Mouse (Mus musculus) limb, embryonic 12.5 days (tissue): ENCODE measurements around the gene Amfr. TPM values are rescaled to one million over a fixed set of nuclear protein-coding genes. Genes with fewer than 3 reads are reported as not detected.

Source experiments
- ATAC-seq: fragments of 200-750 bp; cut with Nextera tagmentation; 2 replicates; pipeline ENCODE4 v1.8.0; 2017; ENCODE audit warnings: low read depth, moderate TSS enrichment; ENCODE audit not compliant: insufficient number of reproducible peaks, insufficient read depth, low FRiP score, low TSS enrichment
- H3K27ac ChIP-seq: fragments of 300-500 bp; sonication (generic); 2 replicates; pipeline ENCODE4 v1.5.1; 2016; ENCODE audit warnings: mild to moderate bottlenecking, moderate library complexity
- H3K27me3 ChIP-seq: fragments of 300-500 bp; sonication (generic); 2 replicates; pipeline ENCODE4 v1.6.1; 2016; ENCODE audit warnings: mild to moderate bottlenecking, moderate library complexity
- H3K36me3 ChIP-seq: fragments of 300-500 bp; sonication (generic); 2 replicates; pipeline ENCODE4 v1.6.1; 2016; ENCODE audit warnings: mild to moderate bottlenecking, moderate library complexity
- H3K4me1 ChIP-seq: fragments of 300-500 bp; sonication (generic); replicated peaks from 2 replicates; pipeline ENCODE4 v1.6.1; 2016
- H3K4me2 ChIP-seq: fragments of 300-500 bp; sonication (generic); 2 replicates; pipeline ENCODE4 v1.6.1; 2016; ENCODE audit warnings: mild to moderate bottlenecking, moderate library complexity
- H3K4me3 ChIP-seq: fragments of 300-500 bp; sonication (generic); replicated peaks from 2 replicates; pipeline ENCODE4 v1.5.1; 2016; ENCODE audit warnings: mild to moderate bottlenecking
- H3K9ac ChIP-seq: fragments of 300-500 bp; sonication (generic); replicated peaks from 2 replicates; pipeline ENCODE4 v1.6.1; 2016; ENCODE audit warnings: mild to moderate bottlenecking, moderate library complexity
- H3K9me3 ChIP-seq: fragments of 300-500 bp; sonication (generic); 2 replicates; pipeline ENCODE4 v1.6.1; 2016; ENCODE audit warnings: mild to moderate bottlenecking, moderate library complexity
- WGBS: fragments of 180-500 bp; shearing (Covaris S2); methylation state at CpG from one replicate; pipeline ENCODE4 v1.1.7; 2016; 5-methylcytosine and 5-hydroxymethylcytosine counted together
- polyA plus RNA-seq: library from polyadenylated mRNA; unstranded; fragments of >200 nt; fragmentation: Nextera tagmentation; extraction: Ambion mirVana; gene quantifications from 2 replicates; pipeline ENCODE4 v1.2.1, GENCODE M21; 2016

Gene Amfr
- polyA plus RNA-seq, 1 experiment from 2014 or later = 48.1 TPM

DNA sequence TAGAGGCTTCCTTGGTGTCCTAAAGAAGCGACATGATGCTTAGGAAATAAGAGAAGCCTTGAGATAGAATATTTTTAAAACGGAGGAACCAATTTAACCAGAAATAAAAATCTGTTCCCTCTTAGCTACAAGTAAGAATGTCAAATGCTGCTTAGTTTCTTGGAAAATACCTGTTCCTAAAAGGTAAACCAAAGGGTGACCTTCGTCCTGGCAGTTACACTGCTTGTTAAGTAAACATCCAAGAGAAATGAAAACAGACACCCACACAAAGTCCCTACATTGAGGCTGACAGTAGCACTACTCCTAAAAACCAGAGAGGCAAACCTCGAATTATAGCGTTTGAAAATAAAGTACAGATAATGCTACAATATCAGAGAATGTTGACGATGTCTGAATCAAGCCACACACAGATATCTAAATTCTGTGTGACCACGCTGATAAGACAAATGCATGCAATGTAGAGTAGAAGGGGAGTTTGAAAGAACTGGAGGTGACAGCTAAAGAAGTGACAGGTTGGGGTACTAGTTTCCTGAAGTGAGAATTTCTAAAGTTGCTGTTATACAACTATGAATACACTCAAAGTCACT lies 477 bp upstream of the Amfr start:
- H3K27ac ChIP-seq = peak overlapping the region; percentile 95; the same call in 1 of the 2 replicates
- H3K27me3 ChIP-seq = no peaks in the 10 kb centered on the region
- H3K4me1 ChIP-seq = peaks cover 24% of the 10 kb centered on the region
- peak overlapping the region; percentile 96 for H3K9ac ChIP-seq
- ATAC-seq = no peak
- no peaks in the 10 kb centered on the region for H3K9me3 ChIP-seq
- peaks cover under 1% of the 10 kb centered on the region; the same call in 1 of the 2 replicates for H3K36me3 ChIP-seq
- 40% methylated on average over 7 of the region's 7 CpGs for WGBS
- H3K4me3 ChIP-seq = peak overlapping the region; percentile 94
- peak overlapping the region; percentile 85 for H3K4me2 ChIP-seq

DNA sequence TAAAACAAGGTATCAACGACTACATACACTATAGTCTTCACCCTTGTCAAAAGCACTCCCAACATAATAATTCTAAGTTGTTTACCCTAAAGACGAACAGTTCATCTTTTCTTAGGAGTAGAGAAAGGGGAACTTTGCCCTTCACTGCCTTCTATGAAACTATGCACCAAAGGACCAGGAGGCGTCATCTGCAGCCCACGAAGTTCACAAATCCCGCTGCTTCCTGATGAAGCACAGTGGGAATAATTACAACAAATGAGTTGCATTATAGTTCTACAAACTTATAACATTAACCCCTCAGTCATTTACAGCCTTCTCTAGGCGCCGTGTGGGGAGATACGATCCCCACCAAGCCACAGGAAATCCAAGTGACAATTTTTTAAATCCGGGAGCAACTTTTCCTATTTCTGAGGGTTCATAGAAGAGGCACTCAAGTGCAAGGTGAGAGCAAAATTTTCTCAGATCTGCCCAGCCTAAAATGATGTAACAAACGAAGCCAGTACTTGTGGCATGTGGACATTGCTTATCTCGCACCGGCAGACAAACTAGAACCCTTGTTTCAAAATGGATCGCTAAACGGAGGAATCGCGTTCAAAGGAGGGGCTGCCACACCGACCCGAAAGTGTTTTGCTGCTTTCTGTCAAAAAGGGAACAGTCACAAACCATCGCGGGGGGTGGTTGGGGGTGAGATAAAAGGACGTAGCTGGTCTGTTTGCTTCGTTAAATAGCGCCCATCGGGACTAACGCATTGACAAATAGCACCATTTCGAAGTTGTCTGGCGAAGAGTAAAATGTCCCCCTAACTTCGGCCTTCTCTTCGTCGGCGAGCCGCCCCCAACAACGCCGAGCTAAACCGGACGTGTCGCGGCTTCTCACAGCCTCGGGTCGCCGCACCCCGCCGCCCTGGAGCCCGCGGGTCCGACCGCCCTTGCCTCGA lies 1.3 kb downstream of the Amfr start:
- Histone ChIP-seq H3K4me3 (peak overlapping the region; percentile 94), H3K4me1 (peaks cover 24% of the 10 kb centered on the region), H3K4me2 (peak overlapping the region; percentile 85), H3K9me3 (no peaks in the 10 kb centered on the region), H3K9ac (peak overlapping the region; percentile 96), H3K27me3 (no peaks in the 10 kb centered on the region), H3K27ac (peak overlapping the region; percentile 95), H3K36me3 (no peaks in the 10 kb centered on the region; the same call in 1 of the 2 replicates)
- WGBS = 3% methylated on average over 48 of the region's 48 CpGs
- no peak for ATAC-seq

- H3K9me3 ChIP-seq = no peaks in the 10 kb centered on the region
- peaks cover 2% of the 10 kb centered on the region; the same call in 1 of the 2 replicates for H3K36me3 ChIP-seq
- ATAC-seq = no peak
- no peak overlapping the region for H3K4me3 ChIP-seq
- peaks cover 24% of the 10 kb centered on the region for H3K4me1 ChIP-seq
- 76% methylated on average over 2 of the region's 2 CpGs for WGBS
- no peak overlapping the region for H3K9ac ChIP-seq
- no peak overlapping the region for H3K27ac ChIP-seq
- H3K27me3 ChIP-seq = no peaks in the 10 kb centered on the region
- H3K4me2 ChIP-seq = peak overlapping the region; percentile 85
These were observed 2.4 kb downstream of the Amfr start for GRCm38 (mm10) chr8:94010101-94010705.

DNA sequence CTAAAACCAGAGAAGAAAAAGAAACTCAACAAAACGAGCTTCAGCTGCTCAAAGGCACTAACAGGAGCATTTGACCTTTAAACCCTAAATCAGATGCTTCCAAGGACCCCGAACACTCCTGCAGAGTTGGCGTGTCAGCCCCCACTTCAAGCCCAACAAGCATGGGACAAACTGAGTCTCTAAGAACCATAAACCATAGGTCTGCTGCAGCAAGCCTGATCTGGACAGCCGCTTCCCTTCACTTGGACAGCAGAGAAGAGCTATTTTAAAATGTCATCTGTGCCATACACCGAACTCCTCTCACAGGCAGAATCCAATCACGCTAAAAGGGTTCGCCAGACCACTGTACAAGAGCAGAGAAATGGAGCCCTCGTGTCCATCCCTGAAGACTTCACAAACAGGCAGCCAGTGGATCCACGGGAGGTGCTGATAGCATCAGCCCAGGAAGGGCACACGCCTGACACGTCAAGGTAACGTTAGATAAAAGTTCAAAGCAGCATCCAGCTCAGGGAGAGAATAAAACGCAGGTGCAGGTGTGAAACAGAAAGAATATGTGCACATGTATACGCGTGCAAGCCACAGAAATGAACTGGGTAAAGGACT lies 3.3 kb downstream of the Amfr start:
- Histone ChIP-seq H3K4me2 (no peak overlapping the region), H3K27me3 (no peaks in the 10 kb centered on the region), H3K4me1 (peaks cover 24% of the 10 kb centered on the region), H3K27ac (no peak overlapping the region), H3K4me3 (no peak overlapping the region), H3K9ac (no peak overlapping the region), H3K9me3 (no peaks in the 10 kb centered on the region), H3K36me3 (peaks cover 9% of the 10 kb centered on the region)
- 69% methylated on average over 15 of the region's 15 CpGs for WGBS
- no peak for ATAC-seq

DNA sequence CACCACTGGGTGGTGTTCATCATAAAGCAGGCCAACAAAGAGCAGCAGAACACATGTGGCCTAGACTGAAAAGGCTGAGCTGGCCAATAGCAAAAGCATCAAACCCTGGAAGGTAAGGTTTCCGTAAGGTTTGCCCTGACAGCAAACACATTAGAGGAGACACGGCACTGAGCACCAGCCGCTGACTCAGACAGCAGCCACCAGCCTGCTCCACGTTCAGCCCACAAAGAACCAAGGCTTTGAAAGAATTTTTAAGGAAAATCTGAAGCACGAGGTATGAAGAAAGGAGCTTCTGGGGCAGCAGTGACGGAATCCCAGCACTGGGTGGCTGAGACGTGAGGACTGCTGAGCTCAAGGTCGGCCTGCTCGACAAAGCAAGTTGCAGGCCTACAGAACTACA lies 8.5 kb downstream of the Amfr start:
- Histone ChIP-seq H3K9me3 (no peaks in the 10 kb centered on the region), H3K27me3 (no peaks in the 10 kb centered on the region), H3K9ac (no peak overlapping the region), H3K27ac (no peak overlapping the region), H3K36me3 (peaks cover 52% of the 10 kb centered on the region), H3K4me1 (peaks cover 5% of the 10 kb centered on the region; the same call in 1 of the 2 replicates), H3K4me3 (no peak overlapping the region), H3K4me2 (no peak overlapping the region)
- ATAC-seq = no peak
- WGBS = 90% methylated on average over 9 of the region's 9 CpGs

DNA sequence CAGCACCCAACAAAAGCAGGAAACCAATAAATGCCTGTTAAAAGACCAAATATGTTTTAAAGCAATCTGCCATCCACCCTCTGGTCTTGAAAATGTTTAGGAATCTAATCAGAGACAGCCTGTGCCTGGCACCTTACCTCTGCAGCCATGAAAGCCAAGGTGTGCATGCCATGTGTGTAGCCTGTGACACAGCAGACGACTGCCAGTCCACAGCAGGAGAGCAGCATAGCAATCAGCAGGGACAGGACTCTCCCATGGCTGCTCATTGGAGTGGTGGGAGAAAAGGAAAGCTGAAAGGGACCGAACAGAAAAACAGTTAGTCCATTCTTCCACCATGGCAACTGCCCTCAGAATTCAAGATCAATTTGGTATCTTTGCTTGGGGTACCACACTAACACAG lies 13.7 kb downstream of the Amfr start:
- H3K9me3 ChIP-seq = no peaks in the 10 kb centered on the region
- H3K27me3 ChIP-seq = no peaks in the 10 kb centered on the region
- no peak overlapping the region for H3K4me3 ChIP-seq
- no peak overlapping the region for H3K9ac ChIP-seq
- H3K36me3 ChIP-seq = peaks cover 67% of the 10 kb centered on the region
- H3K4me1 ChIP-seq = no peaks in the 10 kb centered on the region
- H3K27ac ChIP-seq = no peak overlapping the region
- no peak overlapping the region for H3K4me2 ChIP-seq
- 89% methylated on average over 2 of the region's 2 CpGs for WGBS
- ATAC-seq = no peak

DNA sequence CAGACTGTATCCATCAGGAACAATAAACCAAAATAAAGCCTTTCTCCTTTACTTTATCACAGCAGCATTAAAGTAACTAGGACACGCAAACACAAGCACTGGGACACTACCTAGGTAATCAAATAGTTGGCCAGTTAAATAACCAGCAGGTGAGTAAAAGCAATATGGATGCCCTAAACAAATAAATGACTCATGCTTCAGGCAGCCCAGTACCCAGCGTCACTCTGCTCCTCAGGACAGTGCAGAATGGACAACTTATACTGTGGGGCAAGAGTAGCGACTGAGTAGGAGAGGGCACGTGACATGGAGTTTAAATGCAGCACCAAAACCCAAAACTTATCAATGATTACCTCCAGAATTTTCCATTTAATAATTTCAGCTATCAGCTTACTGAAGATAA lies 22.9 kb downstream of the Amfr start:
- peaks cover 69% of the 10 kb centered on the region for H3K36me3 ChIP-seq
- H3K9ac ChIP-seq = no peak overlapping the region
- no peak for ATAC-seq
- H3K4me3 ChIP-seq = no peak overlapping the region
- peaks cover 11% of the 10 kb centered on the region; the same call in 1 of the 2 replicates for H3K9me3 ChIP-seq
- no peak overlapping the region for H3K27ac ChIP-seq
- H3K27me3 ChIP-seq = no peaks in the 10 kb centered on the region
- whole genome bisulfite sequencing = 94% methylated on average over 4 of the region's 4 CpGs
- no peak overlapping the region for H3K4me2 ChIP-seq
- no peaks in the 10 kb centered on the region for H3K4me1 ChIP-seq

- H3K27ac ChIP-seq = no peak overlapping the region
- no peak overlapping the region for H3K9ac ChIP-seq
- 95% methylated on average over 3 of the region's 3 CpGs for WGBS
- no peaks in the 10 kb centered on the region for H3K9me3 ChIP-seq
- ATAC-seq = no peak
- H3K4me1 ChIP-seq = no peaks in the 10 kb centered on the region
- peaks cover 86% of the 10 kb centered on the region for H3K36me3 ChIP-seq
- H3K4me2 ChIP-seq = no peak overlapping the region
- H3K27me3 ChIP-seq = no peaks in the 10 kb centered on the region
- no peak overlapping the region for H3K4me3 ChIP-seq
These were observed 27.9 kb downstream of the Amfr start for GRCm38 (mm10) chr8:93984731-93985130.

DNA sequence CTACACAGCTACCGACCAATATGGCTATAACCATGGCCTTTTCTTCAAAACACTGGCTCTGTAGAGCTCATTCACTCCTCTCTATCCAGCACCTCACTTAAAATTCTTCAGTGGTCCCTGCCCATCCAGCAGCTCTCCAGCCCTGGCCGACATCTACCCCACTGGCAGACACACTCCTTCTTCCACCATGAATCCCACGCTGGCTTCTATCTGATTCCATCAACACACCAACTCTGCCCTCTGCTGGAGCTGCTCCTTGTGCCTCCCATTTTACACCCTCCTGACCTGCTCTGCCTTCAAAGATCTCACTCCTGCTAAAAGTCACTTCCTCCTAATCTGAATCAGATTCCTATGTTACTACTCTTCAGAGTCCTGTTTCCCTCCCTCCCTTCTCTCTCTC lies 28.8 kb downstream of the Amfr start:
- Histone ChIP-seq H3K9ac (no peak overlapping the region), H3K9me3 (no peaks in the 10 kb centered on the region), H3K27me3 (no peaks in the 10 kb centered on the region), H3K36me3 (peaks cover 88% of the 10 kb centered on the region), H3K4me2 (no peak overlapping the region), H3K27ac (no peak overlapping the region), H3K4me1 (no peaks in the 10 kb centered on the region), H3K4me3 (no peak overlapping the region)
- whole genome bisulfite sequencing = 73% methylated on average over 3 of the region's 3 CpGs
- ATAC-seq = no peak

DNA sequence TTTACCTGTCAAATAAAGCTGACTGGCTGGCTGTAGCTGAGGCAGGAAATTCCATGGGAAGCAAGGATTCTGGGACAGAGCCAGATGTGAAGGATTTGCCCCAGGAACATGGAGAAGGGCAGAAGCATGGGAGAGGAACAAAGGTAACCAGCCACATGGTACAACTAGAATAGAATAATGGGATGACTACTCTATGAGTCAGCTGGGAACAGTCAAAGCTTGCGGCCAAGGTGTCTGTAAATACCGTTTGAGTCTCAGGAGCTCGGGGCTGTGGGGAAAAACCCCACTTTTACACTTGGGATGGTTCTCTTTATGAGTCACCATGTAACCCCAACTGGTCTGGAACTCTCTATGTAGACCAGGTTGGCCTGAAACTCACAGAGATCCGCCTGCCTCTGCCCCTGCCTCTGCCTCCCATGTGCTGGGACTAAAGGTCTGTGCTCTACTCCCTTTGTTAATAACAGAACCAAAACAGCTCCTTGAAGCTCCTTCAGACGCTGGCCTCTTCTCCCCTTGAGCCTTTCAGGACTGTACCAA lies 30.9 kb downstream of the Amfr start:
- Histone ChIP-seq H3K27me3 (no peaks in the 10 kb centered on the region), H3K9ac (no peak overlapping the region), H3K9me3 (no peaks in the 10 kb centered on the region), H3K4me1 (no peaks in the 10 kb centered on the region), H3K4me2 (no peak overlapping the region), H3K27ac (no peak overlapping the region), H3K4me3 (no peak overlapping the region), H3K36me3 (peaks cover 93% of the 10 kb centered on the region)
- 96% methylated on average over 5 of the region's 5 CpGs for WGBS
- ATAC-seq = no peak

- ATAC-seq = no peak
These were observed 32.5 kb downstream of the Amfr start for GRCm38 (mm10) chr8:93980141-93980540.

More at GRCm38 (mm10) chr8:93980141-93980540, 32.5 kb downstream of the Amfr start:
- H3K4me3 ChIP-seq = no peak overlapping the region
- no peaks in the 10 kb centered on the region for H3K4me1 ChIP-seq
- peaks cover 94% of the 10 kb centered on the region for H3K36me3 ChIP-seq
- H3K27ac ChIP-seq = no peak overlapping the region
- no peak overlapping the region for H3K9ac ChIP-seq
- no peaks in the 10 kb centered on the region for H3K27me3 ChIP-seq
- no peak overlapping the region for H3K4me2 ChIP-seq
- 92% methylated on average over 4 of the region's 4 CpGs for WGBS
- H3K9me3 ChIP-seq = no peaks in the 10 kb centered on the region
